Mouse (Mus musculus) common myeloid progenitor, adult 5-6 weeks (primary cell): ENCODE data around the gene Abo. TPM values are rescaled to one million over a fixed set of nuclear protein-coding genes. Genes with fewer than 3 reads are reported as not detected.
"Not testable (repeated sequence)": the region's sequence is repeated elsewhere in the genome, so short reads cannot be mapped to it uniquely, and the experiment has no call there.

Experiments used
- ATAC-seq: replicated peaks from 2 replicates; pipeline ENCODE4 v1.8.0; 2016; ENCODE audit warnings: low read depth, mild to moderate bottlenecking, moderate TSS enrichment, inconsistent platforms; ENCODE audit not compliant: poor library complexity, severe bottlenecking
- total RNA-seq: library from RNA; stranded (forward); fragments of 200-1000, 187-1606 nt; gene quantifications from 2 replicates; pipeline ENCODE4 v1.2.3, GENCODE M21; 2017

The Abo gene
- not detected in 2 replicates for total RNA-seq

- ATAC-seq, result no peak
These were observed at the start of gene Abo for GRCm38 (mm10) chr2:26864879-26865278. Gene Abo (minus strand): TSS chr2:26864979.

- no peak for ATAC-seq
These were observed 49.6 kb upstream of the Abo start for GRCm38 (mm10) chr2:26914148-26914941.

GRCm38 (mm10) chr2:26913416-26914147, 48.8 kb upstream of the Abo start:
- ATAC-seq, result no peak

GRCm38 (mm10) chr2:26912253-26912770, 47.5 kb upstream of the Abo start:
- no peak for ATAC-seq

- ATAC-seq, result no peak; the same call in 1 of the 2 replicates
These were observed 46.4 kb upstream of the Abo start for GRCm38 (mm10) chr2:26910994-26911765.

- ATAC-seq, result peak; percentile 76
These were observed 45.6 kb upstream of the Abo start, which contains the start of the genes Med22 and Rpl7a for GRCm38 (mm10) chr2:26910124-26910993. Gene Med22 (minus strand): TSS chr2:26910677. Gene Rpl7a (plus strand): TSS chr2:26910764.

GRCm38 (mm10) chr2:26909387-26909784, 44.6 kb upstream of the Abo start:
- ATAC-seq, result no peak

GRCm38 (mm10) chr2:26908710-26909386, 44.1 kb upstream of the Abo start:
- no peak for ATAC-seq

GRCm38 (mm10) chr2:26907109-26907508, 42.3 kb upstream of the Abo start:
- ATAC-seq, result no peak

- no peak for ATAC-seq
These were observed 41.7 kb upstream of the Abo start for GRCm38 (mm10) chr2:26906431-26906830.

GRCm38 (mm10) chr2:26905936-26906335, 41.2 kb upstream of the Abo start:
- no peak for ATAC-seq

- no peak for ATAC-seq
These were observed 38.5 kb upstream of the Abo start for GRCm38 (mm10) chr2:26903311-26903710.

- ATAC-seq, result peak; percentile 93
These were observed 37.9 kb upstream of the Abo start, which contains the start of gene Surf6 for GRCm38 (mm10) chr2:26902467-26903220. Gene Surf6 (minus strand): TSS chr2:26902879.

- ATAC-seq, result no peak
These were observed 37.1 kb upstream of the Abo start for GRCm38 (mm10) chr2:26901834-26902400.

GRCm38 (mm10) chr2:26900731-26901130, 36.0 kb upstream of the Abo start:
- no peak for ATAC-seq

- no peak for ATAC-seq
These were observed 31.1 kb upstream of the Abo start for GRCm38 (mm10) chr2:26895898-26896297.

- not testable (repeated sequence) for ATAC-seq
These were observed 21.4 kb upstream of the Abo start for GRCm38 (mm10) chr2:26886170-26886569.

GRCm38 (mm10) chr2:26885541-26885940, 20.8 kb upstream of the Abo start:
- ATAC-seq, result not testable (repeated sequence)
